Mouse (Mus musculus) cerebellum, adult 9-11 months (tissue): ENCODE results near the gene Zfp672.
"Not testable (repeated sequence)": the region's sequence is repeated elsewhere in the genome, so short reads cannot be mapped to it uniquely, and the experiment has no call there.

Experiments used
- DNase-seq: peaks from one replicate; pipeline ENCODE4 v3.0.0; 2022

Zfp672 gene

DNA sequence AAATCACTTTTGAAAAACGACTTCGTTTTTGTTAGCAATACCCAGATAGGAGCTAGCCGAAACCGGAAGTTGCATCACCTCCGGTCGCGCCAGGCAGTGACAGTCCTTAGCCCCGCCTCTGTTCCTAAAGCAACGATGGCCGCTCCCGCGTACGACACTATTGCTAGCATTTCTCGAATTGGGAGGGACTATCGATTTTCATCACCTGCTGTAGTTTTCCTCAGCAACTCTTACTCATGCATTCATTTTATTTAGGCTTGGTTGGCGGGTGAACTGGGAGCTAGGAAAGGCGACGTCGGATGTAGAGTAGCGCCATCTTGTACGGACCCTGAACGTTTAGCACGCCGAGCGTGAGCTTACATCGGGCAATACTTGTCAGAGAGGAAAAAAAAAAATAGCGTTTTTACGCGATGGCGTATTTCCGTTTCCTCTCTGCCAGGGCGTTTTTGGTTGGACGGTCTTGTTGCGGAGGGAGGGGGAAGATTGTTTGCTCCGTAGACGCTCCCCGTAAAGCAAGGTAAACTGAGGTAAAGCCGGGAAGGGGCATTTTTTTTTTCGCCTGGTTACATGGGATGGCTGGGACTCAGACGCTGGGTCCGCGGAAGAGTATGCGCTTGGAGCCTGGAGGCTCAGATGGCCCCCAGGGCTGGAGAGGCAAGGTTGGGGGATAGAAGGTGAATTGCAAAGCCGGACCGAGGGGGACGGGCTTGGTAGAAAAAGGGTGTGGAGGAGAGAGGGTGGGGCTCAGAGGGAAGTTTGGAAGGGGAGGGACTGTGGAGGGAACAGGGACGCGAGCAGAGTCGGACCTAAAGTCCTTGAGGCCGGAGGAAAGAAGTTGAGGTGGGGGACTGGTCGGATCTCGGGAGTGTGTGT is at the start of gene Zfp672, which contains the start of gene Sh3bp5l:
Zfp672 (minus strand) TSS at position 64 of the 873 bp plus-strand sequence.
Sh3bp5l (plus strand) TSS at position 449 of the 873 bp plus-strand sequence.
- peak; percentile 93 for DNase-seq

DNA sequence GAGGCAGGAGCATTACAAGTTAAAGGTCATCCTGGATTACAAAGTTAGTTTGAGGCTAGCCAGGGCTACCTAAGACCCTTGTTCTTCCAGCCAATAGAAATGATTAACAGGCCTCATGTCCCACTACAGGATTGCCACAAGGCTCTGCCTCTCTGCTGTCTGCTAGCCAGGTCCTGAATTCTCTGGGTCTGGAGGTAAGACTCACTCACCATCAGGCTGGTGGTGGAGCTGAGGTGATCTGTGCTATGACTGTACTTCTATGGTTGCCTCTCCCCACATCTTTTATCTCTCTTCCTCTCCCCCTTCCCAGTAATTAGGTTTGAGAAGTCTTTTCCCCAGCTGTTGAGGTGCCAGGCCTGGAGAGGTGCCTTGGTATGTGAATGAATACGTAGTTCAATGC is 49.4 kb upstream of the Zfp672 start:
- DNase-seq: no peak

DNA sequence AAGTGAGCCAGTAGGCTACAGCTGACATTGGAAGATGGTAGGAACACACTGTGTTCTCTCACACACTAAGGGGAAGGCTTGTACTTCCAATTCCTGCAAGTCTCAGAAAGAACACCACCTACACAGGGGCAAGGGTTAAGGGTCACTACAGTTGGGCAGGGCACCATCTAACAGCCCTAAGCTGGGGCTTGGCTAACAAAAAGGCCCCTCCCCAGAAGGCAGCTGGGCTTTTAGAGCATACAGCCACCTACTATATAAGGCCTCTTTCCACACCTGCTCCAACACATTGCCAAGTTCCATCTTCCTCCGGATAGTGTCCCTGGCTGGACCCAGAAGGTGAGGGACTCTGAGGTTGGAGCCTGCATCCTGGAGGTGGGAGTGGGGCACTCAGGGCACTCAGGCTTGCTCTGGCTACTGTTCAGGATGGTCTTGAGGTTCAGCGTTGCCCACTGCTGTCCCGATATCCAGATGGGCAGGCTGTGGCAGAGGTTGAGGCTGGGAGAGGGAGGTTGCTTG is 48.7 kb upstream of the Zfp672 start, which contains the start of gene Lypd8:
Lypd8 (plus strand) TSS at position 281 of the 516 bp plus-strand sequence.
- DNase-seq: no peak

DNA sequence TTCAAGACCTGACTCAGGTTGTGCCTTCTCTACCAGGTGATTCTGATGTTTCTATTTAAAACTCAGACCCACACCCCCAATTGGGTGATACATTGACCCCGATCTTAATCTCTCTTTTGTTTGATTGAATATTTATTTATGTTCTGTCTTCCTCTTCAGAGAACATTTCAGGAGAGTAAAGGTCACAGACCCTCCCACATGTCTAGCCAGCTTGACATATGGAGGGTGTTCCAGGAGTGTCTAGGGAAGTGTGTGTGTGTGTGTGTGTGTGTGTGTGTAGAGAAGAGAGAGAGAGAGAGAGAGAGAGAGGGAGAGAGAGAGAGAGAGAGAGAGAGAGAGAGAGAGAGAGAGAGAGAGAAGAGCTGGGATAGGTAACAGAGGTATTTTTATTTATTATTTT is 47.5 kb upstream of the Zfp672 start:
- no peak for DNase-seq

DNA sequence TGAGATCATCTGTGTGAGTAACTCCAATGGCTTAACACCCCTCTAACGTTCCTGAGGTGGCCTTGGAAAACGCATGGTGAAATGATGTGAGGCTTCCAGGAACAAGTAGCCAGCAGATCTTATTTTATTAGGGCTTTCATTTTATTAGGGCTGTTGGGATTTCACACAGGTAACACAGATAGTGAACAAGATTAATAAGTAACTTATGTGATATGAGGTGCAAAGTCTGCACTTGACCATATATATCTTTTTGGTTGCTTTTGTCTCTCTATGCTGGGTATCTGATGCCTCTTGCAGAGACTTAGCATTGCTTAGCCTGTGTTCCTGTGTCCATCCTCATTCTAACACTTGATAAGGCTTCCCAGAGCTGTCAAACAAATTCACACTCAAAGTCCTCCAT is 47.1 kb upstream of the Zfp672 start:
- no peak for DNase-seq

DNA sequence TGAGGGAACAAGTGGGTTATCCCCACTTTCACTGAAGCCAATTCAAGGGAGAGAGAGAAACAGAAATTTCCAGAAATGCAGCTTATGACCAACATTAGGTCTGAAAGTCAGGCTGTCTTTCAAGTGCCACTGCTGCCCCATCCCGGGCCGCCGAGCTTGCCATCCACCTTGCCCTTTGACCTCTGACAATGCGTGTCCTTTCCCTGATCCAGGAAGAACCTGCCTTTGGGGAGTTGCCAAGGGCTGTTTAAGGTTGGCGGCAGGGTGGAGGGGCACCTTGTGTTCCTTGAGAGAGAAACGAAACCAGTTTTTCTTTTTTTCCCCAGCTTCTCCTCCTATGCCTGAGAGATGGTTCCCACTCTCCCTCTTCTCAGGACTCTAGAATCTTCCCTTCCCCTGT is 36.1 kb upstream of the Zfp672 start:
- DNase-seq: not testable (repeated sequence)

DNA sequence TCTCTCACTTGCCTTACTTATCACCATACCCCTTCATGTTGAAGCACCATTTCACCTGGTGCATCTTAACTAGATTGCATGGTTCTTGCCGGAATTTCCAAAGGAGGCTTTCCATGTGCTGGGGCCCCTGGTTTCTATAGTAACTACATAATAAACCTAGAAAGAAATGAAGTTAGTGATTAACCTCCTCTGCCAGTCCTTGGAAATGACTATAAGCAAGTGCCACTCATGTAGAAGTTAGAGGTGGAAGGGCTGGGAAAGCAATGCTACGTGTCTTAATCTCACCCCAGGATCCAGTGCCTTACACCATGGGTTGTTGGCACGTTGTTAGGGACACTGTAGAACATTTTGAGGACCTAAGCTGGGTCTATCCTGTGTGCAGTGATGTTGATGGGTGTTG is 34.3 kb upstream of the Zfp672 start:
- no peak for DNase-seq

DNA sequence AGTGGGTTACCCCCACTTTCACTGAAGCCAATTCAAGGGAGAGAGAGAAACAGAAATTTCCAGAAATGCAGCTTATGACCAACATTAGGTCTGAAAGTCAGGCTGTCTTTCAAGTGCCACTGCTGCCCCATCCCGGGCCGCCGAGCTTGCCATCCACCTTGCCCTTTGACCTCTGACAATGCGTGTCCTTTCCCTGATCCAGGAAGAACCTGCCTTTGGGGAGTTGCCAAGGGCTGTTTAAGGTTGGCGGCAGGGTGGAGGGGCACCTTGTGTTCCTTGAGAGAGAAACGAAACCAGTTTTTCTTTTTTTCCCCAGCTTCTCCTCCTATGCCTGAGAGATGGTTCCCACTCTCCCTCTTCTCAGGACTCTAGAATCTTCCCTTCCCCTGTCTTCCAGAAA is 32.4 kb upstream of the Zfp672 start:
- not testable (repeated sequence) for DNase-seq

DNA sequence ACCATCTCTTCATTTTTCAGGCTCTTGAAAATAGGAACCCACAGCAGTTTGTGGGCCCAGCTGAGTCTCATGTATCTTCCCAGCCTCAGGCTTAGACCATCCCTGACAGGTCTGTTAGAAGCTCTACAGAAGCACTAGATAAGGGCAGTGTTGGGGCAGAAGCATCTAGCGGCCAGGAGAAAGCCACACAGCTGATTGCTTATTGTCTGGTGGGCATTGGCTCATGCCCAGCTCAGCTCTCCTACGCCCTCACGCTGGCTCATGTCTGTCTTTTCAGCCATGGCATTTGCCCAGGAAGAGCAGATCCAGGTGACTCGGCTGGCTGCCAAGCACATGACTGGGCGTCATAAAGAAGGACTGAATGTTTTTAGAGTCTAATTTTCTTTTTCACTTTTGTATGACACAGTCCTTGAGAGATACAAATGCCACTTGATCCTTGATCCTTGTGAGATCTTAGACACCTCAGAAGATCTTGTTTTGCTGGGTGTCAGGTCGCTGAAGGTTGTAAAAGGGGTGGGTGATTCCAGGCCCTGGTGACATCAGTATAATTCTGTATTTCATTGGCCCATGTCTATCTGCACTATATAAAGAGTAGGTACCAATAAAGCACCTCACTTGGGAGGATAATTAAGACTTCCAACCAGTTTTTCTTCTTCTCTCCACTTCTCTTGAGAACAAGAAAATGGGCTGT is 27.9 kb upstream of the Zfp672 start:
- DNase-seq: no peak

DNA sequence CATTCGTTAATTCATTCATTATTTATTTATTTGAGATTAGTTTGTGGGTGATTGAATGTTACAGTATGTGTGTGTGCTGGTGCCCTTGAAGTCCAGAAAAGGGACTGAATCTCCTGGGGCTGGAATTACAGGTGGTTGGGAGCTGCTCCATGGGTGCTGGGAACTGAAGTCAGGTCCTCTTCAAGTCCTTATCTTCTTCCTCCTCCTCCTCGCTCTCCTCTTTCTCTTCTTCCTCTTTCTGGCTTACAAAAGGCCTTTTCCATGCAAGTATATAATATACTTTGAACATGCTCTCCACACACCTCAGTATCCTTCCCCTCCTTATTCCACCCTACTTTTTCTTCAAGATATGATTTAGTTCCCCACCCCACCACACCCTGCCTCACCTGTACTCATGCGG is 26.9 kb upstream of the Zfp672 start:
- DNase-seq: no peak

DNA sequence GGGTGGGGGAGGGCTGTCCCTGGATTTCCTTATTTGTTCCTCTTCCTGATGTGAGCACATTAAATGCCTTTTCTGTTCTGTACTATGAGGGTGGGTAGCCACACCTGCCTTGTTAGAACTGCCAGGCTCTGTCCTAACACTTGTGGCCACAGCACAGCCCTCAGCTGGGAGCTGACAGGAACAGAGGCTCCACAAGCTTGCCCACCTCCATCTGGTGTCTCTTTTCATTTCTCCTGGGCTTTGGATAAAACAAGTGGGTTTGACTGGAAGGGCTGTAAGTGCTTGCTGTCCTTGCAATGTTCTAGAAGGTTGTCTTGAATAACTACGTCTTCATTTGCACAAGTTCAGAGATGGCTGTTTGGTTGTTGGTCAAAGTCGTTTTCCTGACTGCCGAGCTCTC is 24.8 kb upstream of the Zfp672 start:
- DNase-seq: no peak

DNA sequence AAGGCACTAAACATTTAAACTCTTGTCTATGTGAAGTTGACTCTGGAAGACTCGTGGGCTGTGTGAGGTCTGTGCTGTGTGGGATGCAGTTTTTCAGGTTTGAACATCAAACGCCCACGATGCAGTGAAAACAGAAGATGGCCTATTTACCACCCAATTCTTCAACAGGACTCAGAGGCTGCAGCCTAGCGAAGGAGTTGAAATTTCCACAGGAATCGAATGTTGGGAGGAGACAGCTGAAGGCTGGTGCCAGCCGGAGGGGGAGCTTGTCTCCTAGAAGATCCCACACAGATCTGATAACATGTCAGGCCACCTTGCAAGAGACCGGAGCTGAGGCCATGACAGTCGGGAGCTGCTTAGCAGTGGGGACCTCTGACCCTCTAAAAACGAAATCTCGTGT is 24.3 kb upstream of the Zfp672 start:
- DNase-seq: no peak

DNA sequence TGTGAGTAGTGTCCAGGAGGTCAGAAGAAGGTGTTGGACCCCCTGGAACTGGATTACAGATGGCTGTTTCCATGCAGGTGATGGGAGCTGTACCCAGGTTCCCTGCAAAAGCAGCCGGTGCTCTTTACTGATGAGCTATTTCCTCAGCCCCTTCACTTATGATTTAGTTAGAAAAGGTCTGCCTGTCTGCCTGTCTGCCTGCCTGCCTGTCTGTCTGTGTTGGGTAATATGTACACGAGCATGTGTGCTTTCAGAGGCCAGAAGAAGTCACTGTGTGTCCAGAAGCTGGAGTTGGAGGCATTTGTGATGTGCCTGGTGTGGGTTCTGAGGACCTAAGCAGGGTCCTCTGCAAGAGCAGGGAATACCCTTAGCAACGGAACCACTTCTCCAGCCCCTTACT is 23.6 kb upstream of the Zfp672 start:
- no peak for DNase-seq

DNA sequence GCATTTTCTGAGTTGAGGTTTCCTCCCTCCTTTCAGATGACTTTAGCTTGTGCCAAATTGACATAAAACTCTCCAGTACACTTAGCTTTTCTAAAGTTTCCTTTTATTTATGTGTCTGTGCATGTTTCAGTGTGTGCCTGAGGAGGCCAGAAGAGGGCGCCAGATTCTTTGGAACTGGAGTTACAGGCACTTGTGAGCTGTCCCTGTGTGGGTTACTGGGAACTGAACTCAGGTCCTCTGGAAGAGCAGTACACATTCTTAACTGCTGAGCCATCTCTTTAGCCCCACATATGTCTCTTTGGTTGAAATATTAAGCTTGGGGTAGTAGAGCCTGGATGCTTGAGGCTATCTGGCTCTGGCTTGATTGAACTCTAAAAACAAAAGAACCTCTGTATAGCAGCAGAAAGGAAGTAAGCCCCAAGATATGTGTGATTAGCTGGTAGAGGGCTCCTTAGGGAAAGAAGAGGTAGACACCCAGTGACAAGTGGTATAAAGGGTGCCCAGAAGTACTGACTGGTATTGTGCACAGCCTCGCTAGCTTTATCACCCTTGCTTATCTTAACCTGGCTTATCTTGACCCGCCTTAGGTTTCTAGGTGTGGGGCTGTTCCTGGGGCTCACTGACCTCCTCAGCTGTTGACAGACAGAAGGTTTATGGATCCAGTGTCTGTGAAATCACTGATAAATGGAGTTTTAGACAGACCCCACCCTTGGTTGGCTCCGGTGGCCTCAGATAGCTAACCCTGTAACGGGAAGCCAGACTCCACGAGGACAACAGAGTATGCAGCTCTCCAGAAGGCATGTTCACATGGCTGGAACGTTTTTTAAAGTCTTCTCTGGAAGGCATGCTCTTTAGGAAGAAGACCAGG is 22.8 kb upstream of the Zfp672 start:
- no peak for DNase-seq

DNA sequence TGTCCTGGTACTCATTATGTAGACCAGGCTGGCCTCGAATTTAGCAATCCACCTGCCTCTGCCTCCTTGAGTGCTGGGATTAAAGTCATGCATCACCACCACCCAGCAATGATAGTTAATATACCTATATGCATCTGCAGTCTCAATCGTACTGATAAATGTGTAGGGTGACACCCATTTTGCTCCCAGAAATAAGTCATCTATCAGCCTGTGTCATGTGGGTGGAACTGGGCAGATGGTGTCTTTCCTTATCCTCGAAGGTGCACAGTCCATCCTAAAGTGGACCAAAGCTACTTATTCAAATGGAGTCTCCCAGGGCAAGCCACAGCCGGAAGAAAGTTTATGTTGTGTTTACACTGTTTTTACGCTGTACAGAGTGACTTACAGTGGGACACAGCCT is 21.0 kb upstream of the Zfp672 start:
- DNase-seq: no peak

DNA sequence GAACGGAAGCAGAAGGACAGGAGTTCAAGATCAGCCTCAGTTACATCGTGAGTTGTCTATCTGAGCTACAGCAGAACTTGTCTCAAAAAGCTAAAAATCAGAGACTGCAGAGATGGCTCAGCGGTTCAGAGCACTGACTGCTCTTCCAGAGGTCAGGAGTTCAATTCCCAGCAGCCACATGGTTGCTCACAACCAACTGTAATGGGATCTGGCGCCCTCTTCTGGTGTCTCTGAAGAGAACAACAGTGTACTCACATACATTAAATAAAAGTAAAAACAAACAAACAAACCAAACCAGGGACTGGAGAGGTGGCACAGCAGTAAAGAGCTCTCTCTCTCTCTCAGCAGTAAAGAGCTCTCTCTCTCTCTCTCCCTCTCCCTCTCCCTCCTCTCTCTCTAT is 20.5 kb upstream of the Zfp672 start:
- no peak for DNase-seq

DNA sequence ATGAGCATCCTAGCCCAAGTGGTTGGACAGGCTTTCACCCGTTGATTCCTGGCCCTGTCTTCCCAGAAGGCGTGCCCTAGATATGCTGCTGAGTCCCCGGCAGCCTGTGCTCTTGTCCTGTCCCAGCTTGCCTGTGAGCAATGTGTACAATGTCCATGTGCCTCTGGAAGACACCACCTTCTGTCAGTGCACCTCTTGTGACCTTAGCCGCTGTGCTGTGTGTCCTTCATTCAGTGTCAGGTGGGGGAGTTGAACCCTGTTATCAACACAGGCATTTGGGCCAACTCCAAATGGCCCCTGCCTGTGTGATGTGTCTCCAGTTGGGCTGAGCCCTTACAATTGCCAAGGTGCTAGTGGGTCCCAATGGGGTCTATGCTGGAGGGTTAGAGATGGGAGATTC is 16.6 kb upstream of the Zfp672 start:
- no peak for DNase-seq

DNA sequence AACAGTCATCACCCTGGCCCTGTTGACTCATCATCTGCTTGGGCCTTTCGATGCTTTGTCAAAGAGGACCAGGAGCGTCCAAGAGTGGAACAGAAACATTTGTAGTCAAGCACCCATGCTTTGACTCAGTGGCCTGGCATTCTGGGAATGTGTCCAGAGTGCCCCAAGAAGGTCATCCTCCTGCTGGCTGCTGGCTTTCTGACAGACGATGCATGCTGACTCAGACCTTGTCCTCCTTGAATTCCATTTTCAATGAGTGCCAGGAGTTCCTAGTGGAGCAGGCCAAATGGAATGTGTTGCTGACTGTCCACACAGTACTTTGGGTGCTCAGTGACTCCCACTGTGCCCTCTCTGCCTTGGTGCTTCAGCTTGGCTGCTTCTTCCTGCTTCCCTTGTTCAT is 4.6 kb upstream of the Zfp672 start:
- DNase-seq: peak; percentile 56

DNA sequence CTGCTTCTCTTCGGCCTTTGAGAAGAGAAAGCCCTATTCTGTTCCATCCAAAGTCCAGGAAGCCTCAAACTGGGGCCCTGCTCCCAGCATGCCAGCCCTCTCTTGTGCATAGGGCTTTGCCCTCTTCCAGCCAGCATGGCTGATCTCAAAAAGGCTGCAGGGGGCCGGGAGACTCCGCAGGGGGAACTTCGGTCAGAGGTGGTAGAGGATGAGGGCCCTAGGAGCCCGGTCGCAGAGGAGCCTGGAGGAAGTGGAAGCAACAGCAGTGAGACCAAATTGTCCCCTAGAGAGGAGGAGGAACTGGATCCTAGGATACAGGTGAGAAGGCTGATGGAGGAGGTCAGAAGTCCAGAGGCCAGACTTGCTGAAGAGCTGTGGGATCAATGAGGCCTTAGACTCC is 1.4 kb upstream of the Zfp672 start:
- peak; percentile 60 for DNase-seq

DNA sequence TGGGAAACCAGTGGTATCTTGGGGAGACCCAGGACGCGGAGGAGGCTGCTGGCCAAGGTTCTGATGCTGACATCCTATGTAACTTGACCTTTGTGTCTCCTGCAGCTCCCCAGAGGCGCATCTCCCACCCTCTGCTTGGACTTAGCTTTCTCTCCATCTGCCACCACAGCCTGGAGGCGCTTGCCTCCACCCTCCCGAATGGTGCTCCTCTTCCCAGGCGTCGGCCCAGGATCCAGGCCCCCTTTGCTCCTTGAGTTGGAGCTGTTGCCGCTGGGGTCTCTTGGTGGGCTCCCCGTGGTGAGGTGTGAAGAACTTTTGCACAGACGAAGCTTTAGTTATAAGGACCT is 983 bp upstream of the Zfp672 start:
- DNase-seq: peak; percentile 75

DNA sequence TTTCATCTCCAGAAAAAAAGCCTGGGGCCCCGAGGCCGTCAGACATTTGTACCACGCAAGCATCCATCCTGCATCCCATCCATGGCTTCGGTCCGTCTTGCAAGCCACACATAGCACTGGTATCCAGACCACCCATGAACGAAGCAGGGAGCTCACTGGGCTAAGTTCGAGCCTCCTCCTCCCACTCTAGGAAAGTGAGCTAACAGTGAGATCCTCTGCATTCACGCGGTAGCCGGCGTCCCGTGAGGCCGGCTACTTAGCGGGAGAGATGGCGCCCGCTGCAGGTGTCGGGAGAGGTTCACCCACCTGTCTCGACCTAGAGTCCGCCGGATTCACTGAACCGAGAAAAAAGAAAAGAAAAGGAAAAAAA is 248 bp downstream of the Zfp672 start:
- no peak for DNase-seq

DNA sequence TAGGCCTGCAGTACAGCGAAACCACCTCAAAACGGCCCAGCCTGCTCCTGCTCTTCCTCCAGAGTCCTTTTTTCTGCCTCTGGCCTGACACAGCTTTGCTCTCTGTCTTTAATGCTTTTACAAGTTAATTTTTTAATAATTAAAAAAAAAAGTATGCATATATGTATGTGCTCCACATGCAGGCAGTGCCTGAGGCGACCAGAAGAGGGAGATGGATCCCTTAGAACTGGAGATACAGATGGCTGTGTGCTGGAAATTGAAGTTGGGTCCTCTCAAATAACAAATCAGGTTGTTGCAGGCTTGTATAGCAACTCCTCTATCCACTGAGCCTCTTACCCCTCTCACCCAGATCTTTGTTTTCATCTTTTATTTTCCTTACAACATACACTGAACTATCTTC is 3.4 kb downstream of the Zfp672 start:
- no peak for DNase-seq

DNA sequence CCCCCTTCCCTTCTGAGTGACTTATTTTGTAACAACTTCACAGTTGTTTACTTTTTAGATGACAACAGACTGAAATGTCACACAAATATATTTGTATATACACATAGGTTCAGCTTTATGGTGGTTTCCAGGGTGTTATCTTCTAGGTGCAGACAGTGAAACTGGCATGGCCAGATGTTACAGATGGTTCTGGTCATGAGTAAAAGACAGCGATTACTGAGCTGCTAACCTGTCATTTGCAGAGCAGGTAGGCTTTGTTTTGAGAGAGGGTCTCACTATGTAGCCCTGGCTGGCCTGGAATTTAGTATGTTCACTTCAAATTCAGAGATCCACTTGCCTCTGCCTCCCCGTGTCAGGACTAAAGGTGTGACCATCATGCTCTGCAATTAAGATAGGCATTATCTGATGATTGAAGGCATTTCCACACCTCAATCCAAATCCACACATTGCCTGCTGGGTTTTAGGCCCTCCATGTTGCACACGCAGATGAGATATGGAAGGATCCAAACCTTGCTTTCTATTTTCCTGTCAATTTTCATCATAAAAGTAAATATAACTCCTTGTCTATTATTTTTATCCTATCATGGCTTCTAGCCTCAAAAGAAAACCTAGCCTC is 5.4 kb downstream of the Zfp672 start:
- DNase-seq: no peak
